Mouse (Mus musculus): ENCODE measurements around the gene Irf9.

The Irf9 gene

DNA sequence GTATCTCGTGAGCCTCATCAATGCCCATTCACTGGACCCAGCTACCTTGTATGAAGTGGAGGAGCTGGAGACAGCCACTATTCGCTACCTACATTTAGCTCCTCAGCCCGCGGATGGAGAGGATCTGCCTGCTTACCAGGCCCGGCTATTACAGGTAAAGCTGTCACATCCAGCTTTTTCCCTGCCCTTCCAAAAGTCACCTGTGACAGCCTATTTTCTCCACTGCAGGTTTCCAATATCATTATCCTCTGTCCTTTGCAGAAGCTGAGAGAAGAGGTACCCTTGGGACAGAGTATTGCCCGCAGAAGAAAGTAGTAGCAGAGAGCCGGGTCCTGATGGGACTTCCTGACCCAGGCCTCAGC lies at the start of gene Irf9:
Gene Irf9, plus strand, starts transcription at position 301 of the 362 bp plus-strand sequence.
- no peak for DNase-seq

DNA sequence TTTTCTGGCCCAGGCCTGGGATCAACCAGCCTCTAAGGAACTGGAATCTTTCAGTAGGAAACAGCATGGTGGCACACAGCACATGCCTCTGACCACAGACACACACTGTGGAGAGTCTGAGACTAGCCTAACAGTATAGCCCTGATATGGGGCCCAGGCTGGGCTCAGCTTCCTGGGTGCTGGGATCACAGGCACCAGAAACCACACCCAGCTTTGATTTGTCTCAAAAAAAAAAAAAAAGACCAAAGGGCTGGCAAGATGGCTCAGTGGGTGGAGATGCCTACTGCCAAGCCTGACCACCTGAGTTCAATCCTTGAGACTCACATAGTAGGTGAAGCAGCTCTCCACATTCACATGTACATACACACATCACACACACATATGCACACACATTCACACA lies 48.7 kb upstream of the Irf9 start:
- no peak for DNase-seq

DNA sequence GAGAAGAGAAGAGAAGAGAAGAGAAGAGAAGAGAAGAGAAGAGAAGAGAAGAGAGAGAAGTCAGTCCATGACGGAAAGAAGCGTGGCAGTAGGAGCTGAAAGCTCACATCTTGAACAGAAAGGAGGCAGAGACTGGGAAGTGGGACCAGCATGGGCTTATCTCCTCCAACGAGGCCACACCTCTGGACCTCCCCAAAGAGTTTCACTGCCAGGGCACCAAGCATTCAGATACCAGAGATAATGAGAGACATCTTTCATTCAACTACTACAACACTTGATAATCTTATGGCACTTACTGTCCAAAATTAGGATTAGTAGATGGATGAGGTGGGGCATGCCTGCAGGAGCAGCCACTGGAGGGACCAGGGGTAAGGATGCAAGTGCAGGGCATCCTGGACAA lies 47.6 kb upstream of the Irf9 start:
- no peak for DNase-seq

DNA sequence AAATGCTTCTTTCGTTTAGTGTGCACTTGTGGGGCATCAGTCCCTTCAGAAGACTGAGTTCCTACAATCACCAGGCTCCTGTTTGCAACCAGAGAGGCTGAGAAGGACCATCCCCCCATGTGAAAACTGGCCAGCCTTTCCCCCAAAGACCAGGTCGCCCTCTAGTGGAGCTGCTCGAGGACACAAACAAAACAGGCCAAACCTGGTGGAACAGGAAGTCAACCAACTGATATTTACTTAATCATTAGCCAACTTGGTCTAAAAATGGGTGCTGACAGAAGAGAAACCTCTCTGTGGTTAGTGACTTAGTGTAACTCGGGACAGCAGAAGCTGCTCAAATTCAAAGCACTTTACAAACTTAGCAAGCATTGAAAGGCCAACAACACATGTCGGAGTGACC lies 46.4 kb upstream of the Irf9 start:
- DNase-seq, result peak; percentile 86 to 92

DNA sequence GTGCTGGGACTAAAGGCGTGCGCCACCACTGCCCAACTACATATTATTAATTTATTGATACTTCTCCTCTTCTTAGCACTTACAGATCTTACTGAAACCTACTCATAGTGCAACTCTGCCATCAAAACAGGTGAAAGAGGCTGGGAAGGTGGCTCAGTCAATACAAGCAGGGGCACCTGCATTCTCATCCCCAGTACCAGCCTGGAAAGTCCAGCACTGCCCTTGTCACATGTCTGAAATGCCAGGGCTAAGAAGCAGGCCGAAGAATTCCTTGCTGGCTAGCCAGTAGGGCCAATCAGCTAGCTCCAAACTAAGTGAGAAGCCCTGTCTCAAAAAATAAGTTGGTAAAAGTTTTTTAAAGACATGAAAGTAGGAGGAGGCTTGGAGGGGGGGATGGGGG lies 45.8 kb upstream of the Irf9 start:
- DNase-seq, result no peak

DNA sequence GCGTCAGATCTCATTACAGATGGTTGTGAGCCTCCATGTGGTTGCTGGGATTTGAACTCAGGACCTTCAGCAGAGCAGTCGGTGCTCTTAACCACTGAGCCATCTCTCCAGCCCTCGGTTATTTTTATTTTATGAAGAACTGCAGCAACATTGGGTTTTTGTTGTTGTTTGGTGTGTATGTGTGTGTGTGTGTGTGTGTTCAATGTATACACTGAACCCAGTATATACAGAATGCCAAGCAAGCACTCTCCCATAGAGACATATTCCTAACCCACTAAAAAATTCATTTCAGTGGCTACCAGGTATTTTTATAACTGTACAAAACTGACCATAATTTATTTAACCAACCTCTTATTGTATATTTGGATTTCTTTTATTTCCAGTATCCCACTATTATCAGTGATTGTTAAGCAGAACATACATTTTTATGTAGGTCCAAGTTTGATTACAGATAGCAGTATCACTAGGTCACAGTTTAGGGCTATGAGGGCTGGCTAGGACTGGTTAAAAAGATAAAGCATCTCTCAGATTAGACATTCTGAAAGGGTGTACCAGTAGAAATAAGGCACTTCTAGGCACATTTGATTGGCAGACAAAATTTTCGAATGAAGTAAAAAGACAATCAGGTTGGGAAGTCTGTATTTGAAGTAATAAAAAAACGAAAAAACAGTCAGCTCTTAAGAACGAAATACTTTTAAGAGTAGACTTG lies 44.5 kb upstream of the Irf9 start:
- DNase-seq, result no peak

DNA sequence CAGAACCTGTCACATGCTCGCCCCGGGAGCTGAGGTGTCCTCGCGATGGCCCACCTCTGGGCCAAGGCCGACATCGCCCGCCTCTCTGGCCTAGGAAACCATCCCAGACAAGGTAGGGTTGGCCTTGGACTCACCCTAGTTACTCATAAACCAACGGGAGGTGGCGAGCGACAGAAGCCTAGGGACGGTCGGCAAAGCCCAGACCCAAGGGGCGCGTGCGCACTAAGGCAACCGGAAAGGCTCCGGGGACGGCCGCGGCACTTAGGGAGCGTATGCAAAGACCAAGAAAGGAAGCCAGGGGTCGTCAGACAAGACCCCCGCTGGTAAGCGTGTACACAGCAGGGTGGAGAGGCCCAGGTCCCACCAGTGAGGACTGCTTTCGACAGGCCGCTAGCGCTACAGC lies 43.6 kb upstream of the Irf9 start, which contains the start of gene Dcaf11:
Gene Dcaf11, plus strand, starts transcription at position 208 of the 403 bp plus-strand sequence.
- peak; percentile 92 to 95 for DNase-seq

DNA sequence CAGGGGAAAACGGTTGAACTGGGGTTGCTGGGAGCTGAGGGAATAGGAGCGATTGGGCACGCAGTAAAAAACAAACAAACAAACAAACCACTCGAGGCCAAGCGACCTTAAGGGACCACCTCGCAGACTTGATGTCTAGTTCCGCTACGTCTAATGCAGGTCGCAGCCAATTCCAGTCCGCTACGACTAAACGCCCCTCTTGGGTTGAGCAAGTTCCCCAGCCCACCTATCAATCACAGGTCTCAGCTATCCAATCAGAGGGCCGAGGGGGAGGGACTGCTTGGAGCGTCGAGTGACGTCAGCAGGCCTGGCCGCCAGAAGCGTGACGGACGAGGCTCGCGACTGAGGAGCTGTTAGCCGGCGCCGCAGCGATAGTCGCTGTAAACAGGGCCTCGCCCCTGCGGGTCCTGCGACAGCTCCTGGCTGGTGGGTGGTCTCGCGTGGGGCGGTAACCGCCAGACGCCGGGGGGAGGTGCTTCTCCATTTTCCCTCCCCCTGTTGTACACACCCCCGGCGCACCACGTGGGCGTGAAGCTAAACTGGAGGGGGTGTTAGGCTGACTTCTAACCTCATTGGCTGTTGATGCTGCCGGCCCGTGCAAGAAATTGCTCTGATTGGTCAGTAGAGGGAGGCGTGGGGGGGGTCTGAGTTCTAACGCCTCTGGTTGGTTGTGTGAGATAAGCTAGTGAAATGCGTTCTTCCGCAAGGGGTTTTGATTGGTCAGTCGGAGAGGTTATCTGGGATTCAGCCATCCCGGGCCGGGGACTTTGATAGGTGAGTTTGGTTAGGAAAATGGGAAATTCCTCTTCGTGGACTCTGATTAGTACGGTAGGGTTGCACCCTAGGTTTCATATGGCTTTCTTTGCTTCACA lies 42.9 kb upstream of the Irf9 start, which contains the start of gene A730061H03Rik:
Gene A730061H03Rik, minus strand, starts transcription at position 205 of the 872 bp plus-strand sequence.
- DNase-seq, result peak; percentile 98 to 99

DNA sequence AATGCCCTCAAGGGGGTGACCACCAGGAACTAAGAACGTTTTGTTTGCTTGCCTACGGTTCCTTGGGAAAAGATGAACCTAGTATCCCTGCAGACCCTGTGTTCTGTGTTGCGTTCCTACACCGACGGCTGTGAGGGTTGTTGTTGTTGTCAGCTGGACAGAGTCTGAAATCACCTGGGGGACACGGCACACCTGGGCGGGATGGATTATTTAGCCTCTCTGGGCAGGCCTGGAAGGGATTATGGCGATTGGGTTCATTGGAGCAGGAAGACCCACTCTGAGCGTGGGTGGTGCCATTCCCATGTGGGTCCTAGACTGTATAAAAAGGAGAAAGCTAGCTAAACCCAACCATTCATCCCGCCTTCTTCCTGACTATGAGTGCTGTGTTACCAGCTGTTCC lies 41.5 kb upstream of the Irf9 start:
- no peak for DNase-seq

DNA sequence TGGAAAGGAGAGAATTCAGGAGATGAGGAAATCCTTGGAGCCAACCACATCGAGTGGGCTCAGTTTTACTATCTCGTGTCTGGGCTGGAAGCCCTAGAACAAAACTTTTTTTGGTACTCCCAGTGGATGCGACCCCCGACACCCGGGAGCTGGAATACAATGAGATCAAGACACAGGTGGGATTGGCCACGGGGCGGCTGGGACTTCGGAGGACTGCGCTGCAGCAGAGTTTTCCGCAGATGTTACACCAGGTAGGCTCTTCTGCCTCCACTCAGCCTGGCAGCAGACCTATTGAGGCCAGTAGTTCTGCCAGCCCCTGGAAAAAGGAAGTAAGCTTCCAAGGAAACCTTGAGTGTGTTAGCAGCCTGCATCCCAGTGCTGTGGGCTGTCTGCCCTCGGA lies 40.1 kb upstream of the Irf9 start:
- no peak for DNase-seq

DNA sequence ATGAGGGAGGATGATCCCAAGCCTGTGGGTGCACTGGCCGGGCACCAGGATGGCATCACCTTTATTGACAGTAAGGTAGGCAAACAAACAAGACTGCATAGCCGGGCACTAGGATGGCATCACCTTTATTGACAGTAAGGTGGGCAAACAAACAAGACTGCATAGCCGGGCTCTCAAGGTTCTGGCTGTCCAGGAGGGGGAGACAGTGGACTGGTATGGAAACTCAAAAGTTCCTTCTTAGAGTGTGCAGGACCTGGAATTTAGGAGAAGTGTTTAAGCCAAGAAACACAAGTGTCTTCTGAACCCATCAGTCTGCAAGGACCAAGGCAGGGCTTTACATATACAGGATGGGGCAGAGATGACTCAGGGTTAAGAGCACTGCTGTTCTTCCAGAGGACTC lies 37.6 kb upstream of the Irf9 start:
- DNase-seq, result no peak

DNA sequence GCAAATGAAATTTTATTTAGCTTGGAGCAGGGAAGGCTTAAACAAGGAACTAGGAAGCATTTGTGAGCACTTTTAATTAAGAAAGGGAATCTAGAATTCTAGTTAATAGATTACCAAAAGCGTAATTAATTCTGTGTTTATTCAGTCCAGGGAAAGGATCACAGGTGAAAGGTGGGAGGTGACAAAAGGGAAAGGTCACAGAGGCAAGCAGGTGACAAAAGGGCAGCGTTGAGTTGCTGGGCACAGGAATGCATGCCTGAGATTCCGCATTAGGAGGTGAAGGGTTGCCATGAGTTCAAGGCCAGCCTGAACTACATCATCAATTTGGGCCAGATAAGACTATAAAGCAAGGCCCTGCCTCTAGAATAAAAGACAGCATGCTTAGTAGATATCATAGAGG lies 35.9 kb upstream of the Irf9 start:
- no peak for DNase-seq

DNA sequence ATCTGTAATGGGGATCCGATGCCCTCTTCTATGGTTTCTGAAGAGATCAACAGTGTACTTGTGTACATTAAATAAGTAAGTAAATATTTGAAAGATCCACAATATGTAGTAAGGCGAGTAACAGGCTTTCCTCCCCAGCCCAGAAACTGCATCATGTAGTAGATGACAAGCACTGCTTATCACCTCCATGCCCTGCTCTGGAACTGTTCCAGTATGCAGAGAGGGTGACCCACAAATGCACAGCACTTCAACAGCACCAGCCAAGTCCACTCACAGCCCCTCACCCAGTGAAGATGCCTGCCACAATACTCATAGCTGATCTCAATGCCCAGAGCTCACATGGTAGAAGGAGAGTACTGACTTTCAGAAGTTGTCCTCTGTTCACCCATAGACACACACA lies 32.8 kb upstream of the Irf9 start:
- DNase-seq, result no peak

DNA sequence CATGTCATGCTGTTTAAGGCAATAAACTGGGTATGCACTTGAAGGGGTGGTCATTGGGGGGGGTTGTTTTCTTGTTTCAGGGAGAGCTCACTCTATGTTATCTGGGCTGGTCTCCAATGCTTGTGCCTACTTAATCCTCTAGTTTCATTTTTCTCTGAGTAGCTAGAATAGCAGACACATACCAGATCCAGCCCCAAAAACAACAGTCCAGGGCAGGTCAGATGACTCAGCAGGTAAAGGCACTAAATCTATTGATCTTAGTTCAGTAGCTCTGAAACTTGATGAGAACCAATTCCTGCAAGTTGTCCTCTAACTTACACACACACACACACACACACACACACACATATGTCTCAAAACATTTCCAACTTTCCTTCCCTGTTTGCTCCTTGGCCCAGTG lies 31.6 kb upstream of the Irf9 start:
- DNase-seq, result no peak

DNA sequence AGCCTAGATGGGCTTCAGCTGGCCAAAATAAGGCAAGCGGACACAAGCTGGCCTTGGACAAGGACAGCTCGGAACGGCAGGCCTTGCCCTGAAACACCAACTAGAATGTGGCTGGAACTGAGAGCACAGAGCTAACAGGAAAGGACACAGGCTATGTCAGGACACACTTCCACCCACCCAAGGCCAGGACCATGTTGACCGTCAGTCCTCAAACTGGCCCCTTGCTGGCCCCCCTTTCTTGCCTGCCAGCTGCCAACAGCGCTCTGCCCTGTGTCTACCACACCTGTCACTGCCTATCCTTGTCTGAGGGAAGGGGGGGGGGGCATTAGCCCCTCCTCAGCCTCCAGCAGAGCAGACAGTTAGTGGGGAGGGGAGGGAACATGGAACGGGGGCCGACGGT lies 28.1 kb upstream of the Irf9 start, which contains the start of gene Fitm1:
Gene Fitm1, plus strand, starts transcription at position 316 of the 400 bp plus-strand sequence.
- no peak for DNase-seq

DNA sequence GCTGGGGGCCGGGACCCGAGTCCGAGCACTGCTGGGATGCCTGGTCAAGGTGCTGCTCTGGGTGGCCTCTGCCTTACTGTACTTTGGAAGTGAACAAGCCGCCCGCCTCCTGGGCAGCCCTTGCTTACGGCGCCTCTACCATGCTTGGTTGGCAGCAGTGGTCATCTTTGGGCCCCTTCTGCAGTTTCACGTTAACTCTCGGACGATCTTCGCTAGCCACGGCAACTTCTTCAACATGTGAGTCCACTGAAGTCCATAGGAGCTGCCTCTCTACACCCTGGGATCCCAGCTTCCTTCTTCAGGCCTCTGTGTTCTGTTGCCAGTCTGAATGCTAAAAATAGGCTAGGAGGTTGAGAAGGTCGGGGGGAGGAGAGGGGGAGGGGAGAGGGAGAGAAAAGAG lies 27.7 kb upstream of the Irf9 start:
- DNase-seq, result no peak

DNA sequence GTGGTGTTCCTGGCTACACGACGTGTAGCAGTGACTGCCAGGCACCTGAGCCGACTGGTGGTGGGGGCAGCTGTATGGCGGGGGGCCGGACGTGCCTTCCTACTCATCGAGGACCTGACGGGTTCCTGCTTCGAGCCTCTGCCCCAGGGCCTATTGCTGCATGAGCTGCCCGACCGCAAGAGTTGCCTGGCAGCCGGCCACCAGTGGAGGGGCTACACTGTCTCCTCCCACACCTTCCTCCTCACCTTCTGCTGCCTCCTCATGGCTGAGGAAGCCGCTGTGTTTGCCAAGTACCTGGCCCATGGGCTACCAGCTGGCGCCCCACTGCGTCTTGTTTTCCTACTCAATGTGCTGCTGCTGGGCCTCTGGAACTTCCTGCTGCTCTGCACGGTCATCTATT lies 27.0 kb upstream of the Irf9 start:
- peak; percentile 70 to 85 for DNase-seq

DNA sequence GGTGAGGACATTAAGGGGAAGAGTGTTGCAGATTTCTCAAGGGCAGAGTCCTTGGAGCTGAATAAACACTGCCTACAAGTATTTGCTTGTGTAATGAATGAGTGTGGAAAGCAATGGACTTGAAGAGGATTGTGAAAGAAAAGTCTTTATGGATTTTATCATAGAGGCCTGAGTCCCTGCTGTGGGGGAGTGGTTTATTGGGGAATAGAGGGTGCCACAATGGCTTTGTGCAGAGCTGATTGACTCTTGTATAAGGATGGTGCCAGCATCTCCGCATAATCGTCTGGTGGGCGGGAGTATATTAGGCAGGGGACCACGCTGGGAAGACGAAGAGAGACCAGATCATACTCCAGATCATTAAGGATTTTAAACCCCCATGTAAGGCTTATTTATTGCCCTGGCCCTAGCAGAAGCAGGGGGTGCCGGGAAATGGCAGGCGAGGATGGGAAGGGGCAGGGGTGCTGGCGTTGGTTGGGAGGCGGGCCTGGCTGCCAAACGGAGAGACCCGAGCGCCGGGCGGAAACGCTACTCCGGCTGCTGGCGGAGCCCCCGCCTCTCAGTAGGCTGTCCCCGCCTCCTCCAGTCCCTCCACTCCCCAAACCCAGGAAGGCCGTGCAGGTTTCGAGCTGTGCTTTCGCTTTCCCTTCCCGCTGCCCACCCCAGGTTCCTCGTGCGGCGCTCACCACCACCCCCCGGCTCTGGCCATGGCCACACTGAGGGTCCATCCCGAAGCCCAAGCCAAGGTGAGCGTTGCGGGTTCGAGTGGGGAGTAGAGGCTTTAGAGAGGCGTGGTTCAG lies 25.3 kb upstream of the Irf9 start, which contains the start of gene Psme1:
Gene Psme1, plus strand, starts transcription at position 253 of the 797 bp plus-strand sequence.
- DNase-seq, result peak; percentile 90 to 95

DNA sequence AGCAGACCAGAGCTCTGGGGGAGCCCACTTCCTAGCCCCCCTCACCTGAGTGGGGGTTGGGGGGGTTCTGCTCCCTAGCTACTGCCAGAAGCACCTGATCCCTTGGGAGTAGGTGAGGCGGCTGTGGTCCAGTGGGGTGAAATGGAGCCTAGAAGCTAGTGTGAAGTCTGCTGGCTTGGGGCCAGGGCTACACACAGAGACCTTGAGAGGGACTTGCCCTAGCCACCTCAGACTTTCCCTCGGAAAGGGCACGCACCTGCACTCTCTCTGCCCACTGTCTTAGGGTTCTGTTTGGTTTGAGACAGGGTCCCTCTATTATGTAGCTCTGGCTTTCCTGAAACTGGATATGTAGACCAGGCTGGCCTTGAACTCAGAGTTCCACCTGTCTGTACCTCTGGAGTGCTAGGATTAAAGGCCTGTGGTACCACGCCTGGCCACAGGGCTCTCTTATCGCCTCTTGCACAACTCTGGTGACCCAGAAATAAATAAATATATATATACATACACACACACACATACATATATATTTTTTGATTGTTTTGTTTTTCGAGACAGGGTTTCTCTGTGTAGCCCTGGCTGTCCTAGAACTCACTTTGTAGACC lies 24.6 kb upstream of the Irf9 start:
- peak; percentile 23 to 69 for DNase-seq

DNA sequence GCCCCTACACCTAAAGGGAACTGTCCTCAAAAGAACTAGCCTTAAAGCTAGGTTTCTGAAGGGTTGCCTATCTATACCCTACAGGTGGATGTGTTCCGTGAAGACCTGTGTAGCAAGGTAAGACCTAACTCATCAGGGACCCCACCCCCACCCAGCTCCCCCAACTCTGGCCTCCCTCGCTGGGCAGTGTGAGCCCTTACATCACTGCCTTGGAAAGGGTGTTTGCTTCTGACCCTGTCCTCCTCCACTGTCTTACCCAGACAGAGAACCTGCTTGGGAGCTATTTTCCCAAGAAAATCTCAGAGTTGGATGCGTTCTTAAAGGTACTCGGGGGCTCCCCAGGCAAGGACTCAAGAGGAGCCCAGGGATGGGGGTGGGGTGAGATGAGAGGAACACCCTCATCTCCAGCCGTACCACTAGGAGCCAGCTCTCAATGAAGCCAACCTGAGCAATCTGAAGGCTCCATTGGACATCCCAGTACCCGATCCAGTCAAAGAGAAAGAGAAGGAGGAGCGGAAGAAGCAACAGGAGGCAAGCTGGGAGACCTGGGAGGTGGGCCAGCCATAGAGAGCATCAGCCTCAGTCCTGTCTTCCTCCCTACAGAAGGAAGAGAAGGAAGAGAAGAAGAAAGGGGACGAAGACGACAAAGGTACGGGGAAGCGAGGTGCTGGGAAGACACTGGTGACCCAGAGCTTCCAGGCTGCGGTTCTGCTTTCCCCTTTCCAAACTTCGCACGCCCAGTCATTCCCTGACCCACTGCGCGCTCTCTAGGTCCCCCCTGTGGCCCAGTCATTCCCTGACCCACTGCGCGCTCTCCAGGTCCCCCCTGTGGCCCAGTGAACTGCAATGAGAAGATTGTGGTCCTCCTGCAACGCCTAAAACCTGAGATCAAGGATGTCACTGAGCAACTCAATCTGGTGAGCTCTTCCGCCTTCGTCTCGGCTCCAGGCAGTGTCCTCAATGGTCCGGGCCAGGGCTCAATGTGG lies 23.6 kb upstream of the Irf9 start:
- no peak for DNase-seq

DNA sequence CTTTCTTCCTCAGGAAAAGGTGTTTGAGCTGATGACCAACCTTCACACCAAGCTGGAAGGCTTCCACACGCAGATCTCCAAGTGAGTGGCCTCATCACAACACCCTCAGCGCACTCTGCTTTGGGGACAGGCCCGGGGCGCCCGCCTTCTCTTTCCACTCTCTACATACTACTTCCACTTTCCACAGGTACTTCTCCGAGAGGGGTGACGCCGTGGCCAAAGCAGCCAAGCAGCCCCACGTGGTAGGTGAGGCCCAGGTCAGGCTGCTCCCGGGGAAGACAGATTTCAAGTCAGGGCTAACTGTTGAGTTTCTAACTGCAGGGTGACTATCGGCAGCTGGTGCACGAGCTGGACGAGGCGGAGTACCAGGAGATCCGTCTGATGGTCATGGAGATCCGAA lies 22.6 kb upstream of the Irf9 start:
- no peak for DNase-seq
